Mouse (Mus musculus): ENCODE results near the gene Nr1h4.

GRCm38 (mm10) chr10:89527054-89527453, 6.3 kb downstream of the Nr1h4 start:
- TF ChIP-seq CTCF (IDR thresholded peaks at IDR 0.05; ENCODE audit: control insufficient read depth, insufficient read depth, low read length) (no peak), POLR2A (IDR thresholded peaks at IDR 0.05; ENCODE audit: borderline replicate concordance, control insufficient read depth, low read depth, low read length) (no peak)
